Mouse (Mus musculus) natural killer cell, adult 2 months (primary cell): ENCODE measurements around the gene Kdr.

Source experiments
- DNase-seq, 2 experiments: peaks; one replicate each; pipeline ENCODE4 v3.0.0; 2022; ENCODE audit warnings: low spot score in 2 of 2

Gene Kdr

GRCm38 (mm10) chr5:75918139-75918538 lies 60.1 kb downstream of the Kdr start:
- no peak for DNase-seq

GRCm38 (mm10) chr5:75917231-75917630 lies 61.0 kb downstream of the Kdr start:
- DNase-seq = no peak

- DNase-seq = no peak
Observed at GRCm38 (mm10) chr5:75906102-75906501, 72.2 kb downstream of the Kdr start.

- no peak for DNase-seq
Observed at GRCm38 (mm10) chr5:75900231-75900920, 77.9 kb downstream of the Kdr start.

GRCm38 (mm10) chr5:75895351-75895750 lies 82.9 kb downstream of the Kdr start:
- DNase-seq = no peak

- no peak for DNase-seq
Observed at GRCm38 (mm10) chr5:75892956-75893471, 85.2 kb downstream of the Kdr start.
